ENCODE assay signal across 8 mouse cellular contexts in genomic region chr10:61147157-61148040, GRCm38 (mm10). TPM values are rescaled to one million over a fixed set of nuclear protein-coding genes. Genes with fewer than 3 reads are reported as not detected.
DNase-seq lines count a peak whose midpoint lies in the region; ATAC-seq and TF ChIP-seq lines count a peak whose summit lies in the region.

Gene Sgpl1, minus strand, starts transcription at chr10:61147703.

- ATAC-seq in hematopoietic stem cell, adult 5-6 weeks (replicated peaks in 1 of 2; ENCODE audit: insufficient read depth in 1 of 2, low FRiP score in 2 of 2, low TSS enrichment in 1 of 2, low read depth in 1 of 2, poor library complexity in 2 of 2, severe bottlenecking in 2 of 2) = peak; percentile 74 to 75
- peak; percentile 90 for ATAC-seq in lung, embryonic 16.5 days (ENCODE audit: low read depth)

- H3K9me3 ChIP-seq in MEL (replicated peaks; ENCODE audit: insufficient read depth, low read length) = no peaks in the 10 kb centered on the region
- H3K9me3 ChIP-seq in lung, embryonic 16.5 days (ENCODE audit: control insufficient read depth, low read length) = no peaks in the 10 kb centered on the region

- H3K27ac ChIP-seq in MEL (ENCODE audit: control insufficient read depth, low read depth, low read length) = peak within 1 kb of the TSS; percentile 71
- H3K27ac ChIP-seq in cerebellum, adult 2 months (ENCODE audit: insufficient read depth, low read length) = peak within 1 kb of the TSS; percentile 73
- peak within 1 kb of the TSS; percentile 95 for H3K27ac ChIP-seq in lung, embryonic 16.5 days (ENCODE audit: low read length)

- peaks cover 4% of the 10 kb centered on the region for H3K79me2 ChIP-seq in MEL (ENCODE audit: control insufficient read depth, insufficient read depth, low read length, poor library complexity)

- H3K4me2 ChIP-seq in lung, embryonic 16.5 days (ENCODE audit: low read depth, low read length) = peak within 1 kb of the TSS; percentile 99

- no peak for TF ChIP-seq EP300 in MEL (IDR thresholded peaks at IDR 0.05; ENCODE audit: low read depth in 1 of 2, low read length in 2 of 2)

- TF ChIP-seq RAD21 in MEL (IDR thresholded peaks at IDR 0.05; ENCODE audit: low read depth, low read length) = no peak

- WGBS in cerebellum, adult 2 months = under 1% methylated on average over 77 of the region's 82 CpGs
- under 1% methylated on average over 73 of the region's 82 CpGs for WGBS in lung, embryonic 16.5 days

- no peaks in the 10 kb centered on the region for H3K27me3 ChIP-seq in MEL (ENCODE audit: control insufficient read depth in 1 of 2, insufficient read depth in 2 of 2, low read length in 2 of 2)
- H3K27me3 ChIP-seq in cerebellum, adult 2 months (ENCODE audit: control insufficient read depth, insufficient read depth, low read length) = no peaks in the 10 kb centered on the region
- no peaks in the 10 kb centered on the region for H3K27me3 ChIP-seq in lung, embryonic 16.5 days (ENCODE audit: control insufficient read depth, insufficient read depth, low read depth, low read length)

- peak within 1 kb of the TSS; percentile 87 for H3K9ac ChIP-seq in MEL (ENCODE audit: control insufficient read depth, low read depth, low read length, poor library complexity, severe bottlenecking)
- H3K9ac ChIP-seq in lung, embryonic 16.5 days (ENCODE audit: low read length) = peak within 1 kb of the TSS; percentile 87

- peak within 1 kb of the TSS; percentile 75 to 81 for H3K4me3 ChIP-seq in MEL (ENCODE audit: control insufficient read depth in 1 of 2, insufficient read depth in 1 of 2, low read depth in 2 of 2, low read length in 2 of 2)
- peak within 1 kb of the TSS; percentile 77 for H3K4me3 ChIP-seq in cerebellum, adult 2 months (replicated peaks; ENCODE audit: insufficient read depth, low read depth, low read length)
- H3K4me3 ChIP-seq in lung, embryonic 16.5 days (ENCODE audit: low read length) = peak within 1 kb of the TSS; percentile 77

- peak; percentile 62 to 81 (median 66) for TF ChIP-seq CTCF in MEL (IDR thresholded peaks at IDR 0.05 in 2 of 3, conservative IDR thresholded peaks at IDR 0.05 in 1 of 3; ENCODE audit: control insufficient read depth in 1 of 3, insufficient read depth in 1 of 3, low read depth in 2 of 3, low read length in 3 of 3, poor library complexity in 1 of 3, severe bottlenecking in 1 of 3)
- TF ChIP-seq CTCF in cerebellum, adult 2 months (IDR thresholded peaks at IDR 0.05; ENCODE audit: borderline replicate concordance, insufficient read depth, low read depth, low read length) = peak; percentile 68

- H3K36me3 ChIP-seq in MEL (ENCODE audit: control insufficient read depth in 1 of 2, insufficient read depth in 2 of 2, low read length in 2 of 2) = peaks cover 0 to 17% of the 10 kb centered on the region in 2 experiments; a peak in 2 of 4 replicates
- no peaks in the 10 kb centered on the region for H3K36me3 ChIP-seq in lung, embryonic 16.5 days (ENCODE audit: control insufficient read depth, insufficient read depth, low read length)

- peaks cover 2 to 21% of the 10 kb centered on the region in 2 experiments for H3K4me1 ChIP-seq in MEL (ENCODE audit: control insufficient read depth in 1 of 2, insufficient read depth in 2 of 2, low read length in 2 of 2)
- H3K4me1 ChIP-seq in cerebellum, adult 2 months (ENCODE audit: control insufficient read depth, insufficient read depth, low read length) = peaks cover 8% of the 10 kb centered on the region; the same call in 1 of the 2 replicates
- H3K4me1 ChIP-seq in lung, embryonic 16.5 days (replicated peaks; ENCODE audit: control insufficient read depth, insufficient read depth, low read length) = peaks cover 8% of the 10 kb centered on the region

- peak; percentile 91 for DNase-seq in MEL (ENCODE audit: low read depth, low spot score)
- DNase-seq in cerebellum, adult 2 months = peak; percentile 88
- peak; percentile 86 for DNase-seq in forelimb bud, embryonic 11.5 days (ENCODE audit: low read depth, low spot score)
- DNase-seq in layer of hippocampus, adult 9-10 months (ENCODE audit: low spot score) = peak; percentile 41
- peak; percentile 87 for DNase-seq in ovary, postnatal 10 days (ENCODE audit: low spot score)
- DNase-seq in thymus, postnatal 10 days (ENCODE audit: low spot score in 2 of 2) = peak; percentile 83 to 91

- TF ChIP-seq POLR2A in MEL (IDR thresholded peaks at IDR 0.05; ENCODE audit: control insufficient read depth in 1 of 2, insufficient read depth in 1 of 2, low read depth in 1 of 2, low read length in 2 of 2, poor library complexity in 1 of 2) = peak; percentile 79 to 93
- TF ChIP-seq POLR2A in cerebellum, adult 2 months (IDR thresholded peaks at IDR 0.05; ENCODE audit: borderline replicate concordance, insufficient read depth, low read length) = peak; percentile 64

TF ChIP-seq in MEL, 35 proteins besides CTCF, POLR2A, EP300 and RAD21:
- TF ChIP-seq ETS1 (IDR thresholded peaks at IDR 0.05; ENCODE audit: low read depth, low read length) (0 out of 2 replicates have a peak, but pooled peaks have one; percentile 37), MXI1 (IDR thresholded peaks at IDR 0.05; ENCODE audit: low read depth, low read length) (peak; percentile 60; the same call in 1 of the 2 replicates), UBTF (IDR thresholded peaks at IDR 0.05; ENCODE audit: borderline replicate concordance, insufficient read depth, low read depth, low read length) (peak; percentile 69; the same call in 1 of the 2 replicates), HCFC1 (IDR thresholded peaks at IDR 0.05; ENCODE audit: low read depth, low read length) (peak; percentile 65), ZKSCAN1 (IDR thresholded peaks at IDR 0.05; ENCODE audit: low read depth, low read length) (no peak), TAL1 (IDR thresholded peaks at IDR 0.05; ENCODE audit: low read length) (no peak), TBP (IDR thresholded peaks at IDR 0.05; ENCODE audit: low read depth, low read length) (no peak), MAZ (IDR thresholded peaks at IDR 0.05; ENCODE audit: low read depth, low read length) (no peak; the same call in 1 of the 2 replicates), ZC3H11A (IDR thresholded peaks at IDR 0.05; ENCODE audit: low read depth, low read length) (no peak), ZMIZ1 (IDR thresholded peaks at IDR 0.05; ENCODE audit: low read depth, low read length) (peak; percentile 64; the same call in 1 of the 2 replicates), JUND (IDR thresholded peaks at IDR 0.05; ENCODE audit: low read depth, low read length) (no peak), ELF1 (IDR thresholded peaks at IDR 0.05; ENCODE audit: low read depth, low read length) (peak; percentile 85), RCOR1 (IDR thresholded peaks at IDR 0.05; ENCODE audit: low read depth, low read length) (peak; percentile 63; the same call in 1 of the 2 replicates), SIN3A (IDR thresholded peaks at IDR 0.05; ENCODE audit: low read length) (no peak), POLR2AphosphoS5 (IDR thresholded peaks at IDR 0.05; ENCODE audit: borderline replicate concordance, low read depth, low read length) (no peak), MAFK (IDR thresholded peaks at IDR 0.05; ENCODE audit: borderline replicate concordance, low read depth, low read length) (no peak), CHD1 (IDR thresholded peaks at IDR 0.05; ENCODE audit: low read depth, low read length) (no peak), USF2 (IDR thresholded peaks at IDR 0.05; ENCODE audit: borderline replicate concordance in 1 of 2, insufficient read depth in 1 of 2, low read depth in 1 of 2, low read length in 2 of 2) (no peak), ZNF384 (IDR thresholded peaks at IDR 0.05; ENCODE audit: low read depth, low read length) (no peak), MYC (IDR thresholded peaks at IDR 0.05; ENCODE audit: low read depth, low read length) (no peak), NELFE (IDR thresholded peaks at IDR 0.05; ENCODE audit: low read depth, low read length) (peak; percentile 54), MAX (IDR thresholded peaks at IDR 0.05; ENCODE audit: low read length) (no peak; the same call in 1 of the 2 replicates), E2F4 (IDR thresholded peaks at IDR 0.05; ENCODE audit: borderline replicate concordance, low read depth, low read length) (no peak), MYB (IDR thresholded peaks at IDR 0.05; ENCODE audit: low read depth, low read length) (no peak), USF1 (IDR thresholded peaks at IDR 0.05; ENCODE audit: low read depth, low read length) (peak; percentile 70), TCF12 (IDR thresholded peaks at IDR 0.05; ENCODE audit: low read depth, low read length) (peak; percentile 55; the same call in 1 of the 2 replicates), BHLHE40 (IDR thresholded peaks at IDR 0.05; ENCODE audit: borderline replicate concordance, low read depth, low read length) (peak; percentile 64; the same call in 1 of the 2 replicates), KAT2A (conservative IDR thresholded peaks at IDR 0.05; ENCODE audit: low read depth, low read length) (no peak)

RNA-seq across cellular contexts. Expression of gene Sgpl1, which starts in this region (rescaled TPM):
- total RNA-seq in MEL (2012; rRNA removed) = 7.9 and 8.7 TPM in 2 replicates
- polyA plus RNA-seq in MEL (2012; ENCODE audit: insufficient read depth in 1 of 2, insufficient read length in 2 of 2, low read depth in 1 of 2, low replicate concordance in 2 of 2, missing spikeins in 1 of 2) = 10 to 100 TPM in 1 of 2 experiments, not detected in 1; 11.7 TPM
- polyA plus RNA-seq in cerebellum, adult 2 months (2012; rRNA removed) = 39.6 and 39.7 TPM in 2 replicates
- 28.6 and 57.9 TPM in 2 replicates for total RNA-seq in hematopoietic stem cell, adult 5-6 weeks (2017)
- polyA plus RNA-seq in lung, embryonic 16.5 days (2015; fragmentation: Nextera tagmentation; extraction: Ambion mirVana) = 56.4 and 56.9 TPM in 2 replicates

Comparison
In these comparisons a context has a peak if more than half of its experiments do, and no peak if none do; other contexts are left out.
1. Peak in every context shown above with its lines: DNase-seq, ATAC-seq, H3K4me3 ChIP-seq and H3K27ac ChIP-seq.
2. DNase-seq: peak in every context shown above with its lines; median percentile 91 in MEL; 88 in cerebellum, adult 2 months; 87 in ovary, postnatal 10 days; 87 in thymus, postnatal 10 days; 86 in forelimb bud, embryonic 11.5 days; 41 in layer of hippocampus, adult 9-10 months.